Mouse (Mus musculus): ENCODE measurements around the gene Rbfox1. TPM values are rescaled to one million over a fixed set of nuclear protein-coding genes. Genes with fewer than 3 reads are reported as not detected.

The Rbfox1 gene
- total RNA-seq, 2 experiments from 2014 or later: 81.5 to 93.4 TPM

DNA sequence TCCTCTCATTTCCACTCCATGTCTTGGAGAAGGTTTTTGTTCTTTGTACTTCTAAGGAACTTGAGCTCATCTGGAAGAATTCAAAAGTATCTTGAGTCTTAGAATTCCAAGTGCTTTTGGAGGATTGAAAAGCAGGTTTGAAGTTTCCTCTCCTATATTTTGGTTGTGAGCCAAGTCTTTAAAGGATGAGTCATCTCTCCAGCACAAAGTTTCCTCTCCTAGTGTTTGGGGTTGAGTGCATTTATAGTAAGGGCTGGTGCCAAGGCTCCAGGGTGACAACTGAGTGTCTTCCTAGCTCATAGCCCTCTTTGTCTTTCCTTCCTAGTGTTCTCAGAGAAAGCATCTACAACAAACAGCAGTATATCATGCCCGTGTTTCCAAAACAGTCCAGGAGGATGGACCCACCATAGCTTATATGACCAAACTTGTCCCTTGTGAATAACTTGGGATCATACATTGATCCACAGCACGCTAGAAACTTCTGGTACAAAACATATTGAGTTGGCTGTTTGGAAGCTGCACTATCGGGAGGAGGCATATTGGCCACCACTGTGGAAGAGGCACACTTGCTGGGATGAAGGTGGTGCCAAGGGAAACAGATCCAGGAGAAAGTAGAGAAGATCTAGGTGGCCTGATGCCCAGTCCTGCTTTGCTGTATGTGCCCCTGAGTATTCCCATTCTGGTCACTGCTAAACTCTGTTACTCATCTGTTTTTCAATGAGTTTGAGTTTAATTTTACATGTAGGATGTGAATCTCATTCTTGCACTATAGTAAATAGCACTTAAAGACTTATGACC, 206.4 kb downstream of the Rbfox1 start:
- no peak for DNase-seq (ENCODE audit: low spot score in 2 of 2)

DNA sequence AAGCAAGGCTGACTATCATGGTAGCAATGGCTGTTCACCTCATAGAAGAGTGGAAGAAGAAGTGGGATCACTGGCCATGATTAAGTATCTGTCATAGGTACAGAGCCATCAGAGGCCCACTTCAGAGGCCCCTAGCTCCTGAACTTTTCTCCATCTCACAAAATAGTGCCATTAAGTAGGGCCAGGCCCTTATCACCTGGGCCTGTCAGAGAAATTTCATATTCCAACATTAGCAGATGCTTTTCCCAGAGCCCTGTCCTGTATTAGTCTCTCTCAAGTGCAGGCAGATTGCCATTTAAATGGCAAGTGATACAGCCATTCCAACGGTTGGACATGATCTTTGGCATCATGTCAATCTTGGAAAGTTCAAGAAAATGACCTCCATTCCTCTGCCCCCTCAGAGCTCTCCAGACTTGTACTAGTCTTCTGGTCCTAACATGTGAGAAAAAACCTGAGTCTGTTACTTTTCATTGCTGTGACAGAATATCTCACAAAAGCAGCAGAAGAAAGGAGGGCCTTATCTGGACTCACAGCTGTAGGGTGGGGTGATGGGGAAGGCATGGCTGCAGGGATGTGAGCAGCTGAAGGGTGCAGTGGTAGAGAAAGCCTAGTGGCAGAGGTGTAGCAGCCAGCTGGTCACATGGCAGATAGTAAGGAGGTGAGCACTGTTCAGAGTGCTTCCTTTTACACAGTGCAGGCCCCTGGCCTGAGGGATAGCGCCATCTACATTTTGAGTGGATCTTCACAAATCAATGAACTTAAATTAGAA, 210.6 kb downstream of the Rbfox1 start:
- DNase-seq (ENCODE audit: low spot score in 2 of 2): no peak

DNA sequence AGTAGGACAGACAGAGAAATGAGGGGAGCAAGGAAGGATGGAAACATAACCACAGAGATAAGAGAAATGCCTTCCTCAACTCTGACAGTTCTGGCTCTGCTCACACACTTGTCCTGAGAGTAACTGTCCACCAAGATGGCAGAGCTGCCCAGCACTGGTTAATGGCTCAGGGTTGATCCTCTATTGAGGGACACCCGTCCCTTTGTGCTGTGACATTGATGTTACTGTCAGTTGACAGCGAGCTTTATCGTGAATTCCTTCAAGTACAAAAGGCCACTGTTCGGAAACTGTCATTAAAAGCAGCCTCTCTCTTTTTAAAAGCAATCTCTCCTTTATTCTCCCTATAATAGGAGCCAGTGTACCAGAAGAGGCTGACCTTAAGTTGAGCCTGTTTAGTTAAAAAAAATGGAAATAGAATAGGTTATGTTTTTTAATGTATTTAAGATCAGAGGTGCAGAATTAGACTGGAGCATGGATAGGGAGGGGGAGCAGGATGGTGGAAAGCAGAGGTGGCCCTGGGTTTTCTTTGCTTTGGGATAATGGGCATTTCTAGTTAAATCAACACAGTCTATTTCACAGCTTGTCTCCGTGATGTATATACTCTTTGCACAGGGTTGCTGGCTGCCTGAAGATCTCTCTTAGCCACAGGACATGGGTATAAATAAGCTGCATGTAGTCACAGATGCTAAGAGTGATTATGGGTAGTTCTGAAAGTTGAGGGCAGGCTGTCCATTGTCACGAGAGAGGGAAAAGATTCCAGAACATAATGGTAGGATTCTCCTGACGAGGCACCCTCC, 212.3 kb downstream of the Rbfox1 start:
- DNase-seq (ENCODE audit: low spot score in 2 of 2): no peak

DNA sequence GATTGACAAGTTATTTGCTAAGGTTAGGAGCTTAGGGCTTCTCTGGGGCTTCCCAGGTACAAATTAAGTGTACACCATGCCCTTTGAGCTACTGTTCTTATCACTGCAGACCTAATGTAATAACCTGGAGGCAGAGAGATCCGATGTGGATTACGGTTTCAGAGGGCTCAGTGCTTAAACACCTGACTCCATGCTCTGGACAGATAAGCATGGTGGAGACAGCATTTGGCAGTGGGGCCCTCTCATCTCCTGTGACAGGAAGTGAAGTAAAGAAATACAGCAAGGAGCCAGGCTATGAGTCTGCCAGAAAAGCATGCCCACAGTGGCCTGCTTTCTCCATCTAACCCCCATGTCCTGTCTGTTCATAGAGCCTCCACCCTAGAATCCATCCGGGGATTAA, 213.0 kb downstream of the Rbfox1 start:
- no peak for DNase-seq (ENCODE audit: low spot score in 2 of 2)

DNA sequence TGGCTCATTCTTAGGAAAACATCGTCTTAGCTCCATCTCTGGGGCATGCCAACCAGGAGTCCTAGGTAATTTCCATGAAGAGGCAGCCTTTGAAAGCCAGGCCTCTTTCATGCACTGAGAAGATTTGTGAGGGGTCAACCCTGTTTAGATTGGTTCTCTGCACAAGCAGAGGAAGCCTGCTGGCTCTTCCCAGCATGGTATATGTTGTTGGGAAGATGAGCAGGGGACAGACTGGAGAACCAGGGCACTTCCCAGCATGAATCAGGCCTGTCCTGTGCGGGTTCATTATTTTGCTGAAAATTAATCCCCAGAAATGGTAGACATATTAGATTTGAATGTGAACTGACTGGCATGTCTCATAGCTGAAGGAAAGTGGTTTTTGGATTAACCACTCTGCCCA, 214.4 kb downstream of the Rbfox1 start:
- DNase-seq (ENCODE audit: low spot score in 2 of 2): no peak

DNA sequence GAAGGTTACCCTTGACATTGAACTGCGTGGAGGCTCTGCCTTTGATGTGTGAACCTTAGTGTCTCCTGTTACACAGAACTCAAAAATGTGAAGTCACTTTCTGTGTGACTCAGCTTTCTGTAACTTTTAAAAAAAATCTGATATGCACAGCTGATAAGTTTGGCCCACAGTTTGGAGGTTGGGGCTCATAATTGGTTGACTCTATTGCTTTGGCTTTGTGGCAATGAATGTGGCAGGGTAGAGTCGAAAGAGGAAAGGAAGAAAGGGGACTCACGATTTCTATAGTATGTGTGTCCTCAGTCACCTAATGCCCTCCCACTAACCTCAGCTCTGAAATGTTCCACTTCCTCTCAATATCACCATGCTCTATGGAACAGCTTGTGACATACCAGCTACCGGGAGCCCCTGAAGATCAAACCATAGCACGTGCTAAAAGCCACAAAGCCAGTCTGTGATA, 215.3 kb downstream of the Rbfox1 start:
- DNase-seq (ENCODE audit: low spot score in 2 of 2): no peak

DNA sequence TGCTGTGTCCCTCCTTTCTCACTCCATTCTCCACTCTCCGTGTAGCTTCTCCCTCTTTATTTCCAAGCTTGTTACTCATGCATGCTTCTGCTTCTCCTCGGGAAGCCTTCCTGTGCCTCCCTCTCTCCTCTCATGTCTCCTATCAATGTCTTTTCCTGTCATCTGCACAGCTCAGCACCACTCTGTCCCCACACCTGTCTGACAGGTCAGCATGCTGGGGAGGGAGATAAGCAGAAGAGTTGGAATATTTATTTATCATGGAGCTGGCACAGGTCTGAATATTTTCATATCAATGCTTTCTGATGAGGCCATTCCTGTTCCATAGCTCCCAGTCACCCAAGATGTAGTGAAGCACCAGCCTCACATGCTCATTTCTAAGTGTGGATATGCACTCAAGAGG, 218.6 kb downstream of the Rbfox1 start:
- DNase-seq (ENCODE audit: low spot score in 2 of 2): no peak

DNA sequence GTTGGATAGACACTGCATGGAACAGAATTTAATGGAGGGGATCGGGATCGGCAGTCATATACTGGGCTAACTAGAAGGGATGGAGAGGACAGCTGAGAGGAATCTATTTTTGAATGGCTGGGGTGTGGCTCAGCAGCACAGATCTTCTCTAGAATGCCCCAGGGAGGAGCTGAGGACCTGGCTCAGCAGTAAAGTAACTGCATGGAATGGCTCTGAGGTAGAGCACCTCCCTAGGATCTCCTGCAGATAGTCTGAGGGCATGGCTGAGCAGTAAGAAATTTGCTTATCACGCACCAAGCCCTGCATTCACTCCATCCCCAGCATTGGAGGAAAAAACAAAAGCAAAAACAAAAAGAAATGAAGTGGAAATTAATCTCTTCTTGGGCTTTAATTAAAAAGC, 225.0 kb downstream of the Rbfox1 start:
- no peak for DNase-seq (ENCODE audit: low spot score in 2 of 2)

DNA sequence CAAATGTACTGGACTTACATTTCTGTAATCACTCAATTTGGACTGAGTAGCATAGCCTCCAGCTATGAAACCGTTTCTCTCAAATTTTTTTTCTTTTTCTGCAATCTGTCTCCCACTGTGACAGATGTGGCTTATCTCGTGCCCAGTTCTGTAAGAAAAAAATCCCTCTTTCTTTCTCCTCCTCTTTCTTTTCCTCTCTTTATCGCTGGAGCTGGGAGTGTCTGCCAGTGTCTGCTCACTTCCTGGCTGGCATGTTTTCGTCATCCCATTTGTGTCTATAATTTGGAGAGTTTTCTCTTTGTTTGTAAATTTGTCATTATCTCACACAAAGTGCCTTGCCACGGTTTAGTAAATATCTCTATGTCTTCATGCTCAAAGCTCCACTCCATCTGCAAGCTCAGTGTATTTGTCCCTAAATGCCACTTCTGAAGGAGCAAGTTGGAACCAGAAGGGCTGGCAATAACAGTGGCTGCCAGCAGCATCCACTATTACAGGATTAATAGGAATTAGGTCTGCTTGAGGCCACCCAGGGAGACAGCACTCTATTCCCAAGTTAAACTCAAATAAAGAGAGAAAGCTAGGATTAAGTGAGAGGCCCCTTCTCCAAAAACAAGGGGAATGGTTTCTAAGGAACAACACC, 228.8 kb downstream of the Rbfox1 start:
- no peak for DNase-seq (ENCODE audit: low spot score in 2 of 2)

DNA sequence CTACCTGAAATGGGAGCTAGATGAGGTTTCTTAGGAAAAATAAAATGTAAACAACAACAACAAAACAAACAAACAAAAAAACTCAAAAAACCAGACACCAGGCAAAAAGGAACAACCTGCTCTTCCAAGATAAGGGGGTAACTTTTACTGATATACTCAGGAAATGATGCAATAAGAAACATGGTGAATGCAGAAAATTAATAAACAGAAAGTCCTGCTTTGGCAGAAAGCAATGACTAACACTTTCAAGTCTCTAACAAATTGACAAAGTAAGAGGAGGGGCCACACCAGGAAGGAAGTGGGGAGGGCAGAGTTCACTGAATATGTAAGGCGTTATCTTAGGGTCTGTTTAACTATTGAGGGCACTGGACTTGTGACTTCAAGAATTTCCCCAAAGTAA, 234.3 kb downstream of the Rbfox1 start:
- no peak for DNase-seq (ENCODE audit: low spot score in 2 of 2)

DNA sequence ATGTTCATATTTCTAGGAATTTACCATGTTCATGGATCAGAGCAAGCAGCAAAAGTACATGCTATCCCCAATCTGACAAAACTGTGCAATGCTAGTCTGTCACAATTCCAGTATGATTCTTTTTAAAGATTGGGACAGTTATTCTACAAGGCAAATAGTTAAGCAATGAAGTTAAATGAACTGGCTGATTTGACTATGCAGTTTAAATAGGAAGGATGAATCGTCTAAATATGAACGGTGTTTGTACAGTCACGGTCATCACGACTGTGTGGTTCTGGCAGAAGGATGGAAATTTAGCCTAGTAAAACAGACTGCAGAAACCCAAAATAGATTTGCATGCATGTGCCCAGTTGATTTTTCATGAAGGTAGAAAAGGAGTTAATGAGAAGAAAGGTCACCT, 236.1 kb downstream of the Rbfox1 start:
- DNase-seq (ENCODE audit: low spot score in 2 of 2): no peak

DNA sequence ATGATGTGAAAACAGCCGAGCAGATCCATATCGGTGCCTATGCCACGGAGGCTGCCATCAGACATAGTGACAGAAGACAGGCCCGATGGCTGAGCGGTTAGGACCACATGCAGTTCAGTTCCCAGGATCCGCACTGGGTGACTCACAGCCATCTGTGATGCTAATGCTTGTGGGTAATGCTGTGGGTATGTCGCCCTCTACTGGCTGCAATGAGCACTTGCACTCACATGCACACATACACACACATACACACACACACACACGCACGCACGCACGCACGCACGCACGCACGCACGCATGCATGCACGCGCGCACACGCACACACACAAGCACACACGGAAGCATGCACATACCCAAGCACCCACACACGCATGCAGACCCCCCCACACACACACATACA, 237.7 kb downstream of the Rbfox1 start:
- no peak for DNase-seq (ENCODE audit: low spot score in 2 of 2)

DNA sequence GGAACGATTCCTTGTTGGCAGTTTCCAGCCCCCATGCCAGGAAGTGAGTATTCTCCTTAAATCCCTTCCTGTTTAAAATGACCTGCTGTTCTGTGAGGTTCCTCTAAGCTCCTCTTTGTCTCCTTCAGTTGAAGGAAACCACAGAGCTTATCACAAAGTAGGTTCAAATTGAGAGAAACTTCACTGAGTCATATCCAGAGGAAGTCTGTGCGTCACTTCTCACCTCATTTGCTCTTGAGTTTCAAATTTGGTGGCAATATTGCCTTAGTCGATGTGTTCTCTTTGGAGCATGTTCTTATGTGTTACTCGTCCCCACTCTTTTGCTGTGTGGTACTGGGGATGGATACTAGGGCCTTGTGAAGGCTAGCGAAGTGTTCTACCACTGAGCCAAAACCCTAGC, 243.2 kb downstream of the Rbfox1 start:
- DNase-seq (ENCODE audit: low spot score in 2 of 2): no peak

DNA sequence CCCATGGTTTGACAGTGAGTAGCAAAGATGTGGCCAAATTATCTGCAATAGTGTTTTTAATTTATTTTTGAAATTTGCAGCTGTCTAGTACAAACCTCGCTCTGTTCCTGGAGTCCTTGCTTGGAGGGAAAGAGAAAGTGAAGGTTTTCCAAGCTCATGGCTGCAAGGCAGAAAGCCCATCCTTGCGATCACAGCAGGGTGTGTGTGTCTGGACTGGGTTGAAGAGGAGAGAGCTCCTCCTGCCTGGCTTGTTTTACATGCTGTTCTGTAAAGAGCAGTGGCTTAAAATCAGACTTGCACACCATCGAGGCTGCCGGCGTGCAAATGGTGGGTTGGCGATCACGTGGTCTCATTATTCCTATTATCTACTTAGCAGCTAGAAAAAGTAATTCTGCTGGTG, 249.9 kb downstream of the Rbfox1 start:
- DNase-seq (ENCODE audit: low spot score in 2 of 2): no peak

DNA sequence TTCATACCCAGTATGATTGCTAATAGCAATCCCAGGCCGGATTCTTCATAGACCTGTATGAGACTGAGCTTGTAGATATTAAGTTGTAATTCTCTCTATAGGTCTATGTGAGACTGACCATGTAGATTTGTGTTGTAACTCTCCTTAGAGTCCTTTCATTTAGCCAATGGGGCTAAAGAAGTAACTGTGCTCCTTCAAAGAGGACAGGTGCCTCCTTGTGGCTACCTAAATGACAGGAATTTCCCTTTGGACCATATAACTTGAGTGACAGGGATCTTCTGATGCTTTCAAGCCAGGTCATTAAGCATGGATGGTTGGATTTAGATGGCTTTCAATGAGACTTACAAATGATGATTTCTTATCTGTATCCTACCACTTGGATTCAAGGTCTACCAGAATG, 254.3 kb downstream of the Rbfox1 start:
- no peak for DNase-seq (ENCODE audit: low spot score in 2 of 2)

DNA sequence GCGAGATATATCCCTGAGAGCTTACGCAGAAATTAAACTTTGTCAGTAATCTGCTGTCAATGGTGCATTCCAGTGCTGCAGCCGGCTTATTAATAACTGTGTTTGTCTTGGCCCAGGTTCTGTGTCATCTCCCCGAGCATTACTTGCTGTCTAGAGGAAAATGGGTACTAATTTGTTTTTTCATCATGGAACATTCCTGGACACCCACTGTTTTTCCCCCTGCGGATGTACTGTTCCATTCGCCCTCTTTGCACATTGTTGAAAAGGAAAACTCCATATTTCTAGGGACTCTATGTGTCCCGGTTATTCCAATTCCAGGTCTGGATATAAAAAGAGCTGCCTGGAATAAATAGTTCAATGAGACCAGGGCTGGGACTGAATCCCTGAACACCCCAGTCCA, 262.8 kb downstream of the Rbfox1 start:
- no peak for DNase-seq (ENCODE audit: low spot score in 2 of 2)

DNA sequence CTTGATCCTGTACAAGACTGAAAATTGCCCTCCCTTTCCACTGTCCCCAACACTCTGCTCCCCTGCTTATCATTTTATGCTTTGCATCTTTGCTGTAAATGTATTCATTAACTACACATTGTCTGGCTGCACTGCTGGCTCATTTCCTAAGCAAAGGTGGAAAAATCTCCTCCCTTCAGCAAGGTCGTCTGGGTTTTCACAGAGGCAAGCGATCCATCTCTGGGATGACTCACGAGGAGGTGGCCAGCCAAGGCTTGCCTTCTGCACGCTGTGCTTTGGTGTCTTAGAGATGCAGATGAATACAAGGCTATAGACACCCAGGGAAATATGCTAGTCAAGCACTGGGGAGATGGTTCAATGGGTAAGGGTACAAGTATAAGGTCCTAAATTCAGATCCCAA, 264.2 kb downstream of the Rbfox1 start:
- DNase-seq (ENCODE audit: low spot score in 2 of 2): no peak

DNA sequence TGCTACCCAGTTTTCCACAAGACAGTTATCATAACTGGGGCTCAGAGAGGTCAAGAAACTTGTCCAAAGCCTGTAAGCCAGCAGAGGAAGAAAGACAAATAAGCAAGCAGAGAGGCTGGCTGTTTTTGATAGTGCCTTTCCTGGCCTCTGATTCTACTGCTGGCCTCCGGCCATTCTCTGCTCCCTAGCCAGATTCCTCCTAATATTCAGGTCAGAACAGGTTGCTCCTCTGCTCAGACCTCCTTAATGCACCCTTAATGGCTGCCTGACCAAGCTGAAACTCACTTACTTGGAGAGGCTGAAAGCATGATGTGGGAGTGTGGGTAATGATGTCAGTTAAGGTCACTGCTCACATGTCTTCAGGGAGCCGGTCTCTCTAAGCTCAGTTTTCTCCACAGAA, 270.4 kb downstream of the Rbfox1 start:
- no peak for DNase-seq (ENCODE audit: low spot score in 2 of 2)

DNA sequence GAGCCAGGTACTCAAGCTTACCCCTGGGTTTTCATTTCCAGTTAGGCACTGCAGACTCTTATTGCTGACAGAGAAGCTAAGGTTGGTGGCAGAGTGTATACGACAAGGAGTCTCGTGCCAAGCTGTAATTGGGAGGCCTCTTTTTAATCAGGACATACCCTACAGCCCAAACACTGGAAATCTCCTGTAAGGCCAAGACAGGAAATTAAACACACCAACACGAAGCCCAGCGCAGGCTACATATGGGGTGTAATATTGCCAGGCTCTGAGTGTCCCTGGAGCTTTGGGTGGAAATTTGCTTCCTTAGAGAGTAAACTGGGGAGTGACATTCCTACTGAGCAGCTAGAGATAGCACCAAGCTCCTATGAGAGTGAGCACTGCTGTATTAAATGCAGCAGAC, 279.3 kb downstream of the Rbfox1 start:
- no peak for DNase-seq (ENCODE audit: low spot score in 2 of 2)

DNA sequence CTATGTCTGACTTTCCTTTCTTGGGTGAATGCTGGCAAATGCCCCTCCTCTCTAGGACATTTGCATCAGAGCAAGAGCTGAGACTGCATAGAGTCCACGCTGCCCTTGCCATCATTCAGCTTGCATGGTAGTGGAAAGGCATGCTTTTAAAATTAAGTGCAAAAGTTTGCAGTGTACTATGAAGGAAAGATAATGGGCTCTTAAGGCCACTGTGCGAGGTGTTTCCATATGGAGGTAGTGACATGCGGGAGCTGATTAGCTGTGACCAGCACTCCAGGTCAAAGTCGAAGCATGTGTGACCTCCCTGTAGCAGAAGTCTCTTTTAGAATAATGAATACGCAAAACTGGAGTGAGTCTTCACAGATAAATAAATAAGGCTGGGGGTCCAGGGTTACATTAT, 284.2 kb downstream of the Rbfox1 start:
- no peak for DNase-seq (ENCODE audit: low spot score in 2 of 2)

DNA sequence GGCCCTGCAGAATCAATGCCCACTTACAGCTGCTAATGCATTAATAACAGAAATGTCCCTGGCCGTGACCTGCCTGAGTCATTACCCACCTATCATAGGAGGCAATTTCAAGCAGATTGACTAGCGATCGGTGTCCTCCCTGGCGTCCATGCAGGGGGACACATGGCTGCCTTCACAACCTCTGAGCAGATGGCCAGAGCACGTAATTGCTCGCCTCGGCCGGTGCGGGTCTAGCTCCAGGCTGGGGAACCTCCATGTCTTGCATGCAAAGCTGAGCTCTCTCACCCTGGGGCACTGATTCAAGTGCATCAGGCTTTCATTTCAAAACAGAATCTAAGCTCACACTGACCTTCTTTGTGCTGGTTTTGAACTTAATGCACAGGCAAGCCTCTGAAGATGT, 295.7 kb downstream of the Rbfox1 start:
- DNase-seq (ENCODE audit: low spot score in 2 of 2): no peak
